Mouse (Mus musculus) heart, postnatal 36 days (tissue): ENCODE results near the gene Pitpnc1. TPM values are rescaled to one million over a fixed set of nuclear protein-coding genes. Genes with fewer than 3 reads are reported as not detected.
A peak's percentile ranks its signal among the peaks of the same experiment; 100 is the strongest.

Experiments
- DNase-seq, 2 experiments: peaks; one replicate each; pipeline ENCODE4 v3.0.0; 2021 to 2022
- intact Hi-C: fragments of 180-260 bp; cut with DNase I; formaldehyde crosslinking; loops from one replicate; pipeline ENCODE4 v1.15.1; 2025
- total RNA-seq, 2 experiments: library from RNA; stranded (reverse); gene quantifications; 2 replicates each; pipeline ENCODE4 v1.2.3; 2021

Gene Pitpnc1
- total RNA-seq, 2 experiments from 2014 or later = 60.7 to 68.4 TPM

- DNase-seq = no peak
- intact Hi-C loops = no loop called here
These were observed 23.8 kb downstream of the Pitpnc1 start for GRCm38 (mm10) chr11:107446650-107447049.

- intact Hi-C loops = no loop called here
These were observed 24.8 kb downstream of the Pitpnc1 start for GRCm38 (mm10) chr11:107445683-107446082.

DNA sequence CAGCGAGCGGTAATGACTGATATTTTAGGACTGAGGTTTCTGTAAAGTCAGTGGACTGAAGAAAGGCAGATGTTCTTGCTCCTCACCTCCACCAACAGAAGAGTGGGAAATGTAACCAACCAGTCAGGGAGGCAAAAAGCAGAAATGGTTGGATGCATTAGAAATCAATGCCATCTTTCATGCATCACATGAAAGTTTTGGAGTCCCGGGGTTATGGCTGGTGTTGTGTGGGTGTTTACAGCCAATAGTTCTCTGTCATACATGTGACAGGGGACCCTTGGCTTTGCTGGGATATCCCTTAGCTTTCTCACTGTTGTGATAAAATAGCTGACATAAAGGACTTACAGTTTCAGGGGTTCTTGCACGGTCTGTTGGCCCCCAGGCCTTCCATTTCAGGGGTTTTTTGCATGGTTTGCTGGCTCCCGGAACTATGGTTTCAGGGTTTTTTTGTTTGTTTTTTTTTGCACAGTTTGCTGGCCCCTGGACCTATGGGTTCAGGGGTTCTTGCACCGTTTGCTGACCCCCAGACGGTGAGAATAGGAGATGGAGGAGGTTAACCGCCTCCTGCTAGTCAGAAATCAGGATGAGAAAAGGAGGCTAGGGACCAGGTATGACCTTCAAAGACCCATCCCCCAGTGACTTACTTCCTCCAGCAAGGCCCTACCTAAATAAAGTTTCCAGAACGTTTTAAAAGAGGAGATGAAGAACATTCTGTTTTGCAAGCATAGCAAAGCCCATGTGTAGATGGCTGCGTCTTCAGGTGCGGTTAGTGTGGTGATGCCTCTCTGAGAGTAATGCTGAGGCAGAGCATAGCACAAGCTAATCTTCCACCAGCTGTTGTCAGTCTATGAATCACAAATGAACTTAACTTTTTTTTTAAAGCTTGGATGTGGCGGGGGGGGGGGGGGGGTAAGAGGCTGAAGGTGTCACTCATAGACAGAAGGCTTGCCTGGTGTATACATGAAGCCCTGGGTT is 27.1 kb downstream of the Pitpnc1 start:
- DNase-seq = no peak
- intact Hi-C loops = no loop called here

More at GRCm38 (mm10) chr11:107445683-107446082, 24.8 kb downstream of the Pitpnc1 start:
- no peak for DNase-seq

DNA sequence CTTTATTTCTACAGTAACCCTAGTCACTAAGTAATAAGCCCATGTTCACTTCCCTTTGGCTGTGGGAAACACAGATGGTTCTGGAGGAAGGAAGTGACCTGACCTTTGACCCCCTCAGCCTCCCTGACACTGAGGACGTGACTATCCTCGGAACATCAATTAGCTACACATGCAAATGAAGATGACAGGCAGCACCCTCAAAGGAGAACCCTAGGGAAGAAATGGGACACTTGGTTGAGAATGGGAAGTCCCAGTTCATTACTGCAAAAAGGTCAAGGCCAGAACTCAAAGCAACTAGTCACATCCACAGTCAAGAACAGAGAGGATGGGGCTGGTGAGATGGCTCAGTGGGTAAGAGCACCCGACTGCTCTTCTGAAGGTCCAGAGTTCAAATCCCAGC is 29.4 kb downstream of the Pitpnc1 start:
- DNase-seq = no peak
- intact Hi-C loops = no loop called here

DNA sequence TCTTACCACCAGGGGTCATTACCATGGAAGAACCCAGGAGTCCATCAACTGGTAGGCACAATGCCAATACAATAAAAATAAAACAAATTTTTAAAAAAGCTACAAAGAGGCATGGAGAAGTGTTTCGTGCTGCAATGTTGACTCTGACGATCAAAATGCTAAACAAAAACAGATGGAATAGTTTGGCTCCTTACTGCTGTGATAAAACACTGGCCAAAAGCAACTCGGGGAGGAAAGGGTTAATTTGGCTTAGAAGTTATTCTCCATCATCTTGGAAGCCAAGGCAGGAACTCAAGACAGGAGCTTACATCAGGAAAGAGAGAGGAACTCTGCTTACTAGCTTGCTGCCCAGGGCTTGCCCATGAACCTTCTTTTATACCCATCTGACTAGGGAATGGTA is 32.4 kb downstream of the Pitpnc1 start:
- intact Hi-C loops = no loop called here
- DNase-seq = no peak

DNA sequence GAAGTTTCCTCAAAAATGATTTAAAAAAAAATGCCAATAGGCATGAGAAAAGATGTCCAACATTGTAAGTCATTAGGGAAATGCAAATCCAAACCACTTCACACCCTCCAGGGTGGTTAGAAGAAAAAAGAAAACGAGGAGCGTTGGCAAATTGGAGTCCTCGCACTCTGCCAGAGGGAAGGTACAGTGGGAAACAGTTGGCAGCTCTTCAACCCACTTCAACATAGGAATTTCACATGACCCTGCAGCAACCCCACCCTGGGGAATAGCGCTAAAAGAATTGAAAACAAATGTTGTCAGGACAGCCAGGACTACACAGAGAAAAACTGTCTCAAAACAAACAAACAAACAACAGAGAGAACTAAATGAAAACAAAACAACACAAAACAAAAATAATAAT is 32.8 kb downstream of the Pitpnc1 start:
- DNase-seq = no peak
- intact Hi-C loops = no loop called here

GRCm38 (mm10) chr11:107435776-107436449 is 34.6 kb downstream of the Pitpnc1 start:
- DNase-seq = no peak
- intact Hi-C loops = no loop called here

GRCm38 (mm10) chr11:107431197-107431965 is 39.1 kb downstream of the Pitpnc1 start:
- no peak for DNase-seq
- intact Hi-C loops = no loop called here

DNA sequence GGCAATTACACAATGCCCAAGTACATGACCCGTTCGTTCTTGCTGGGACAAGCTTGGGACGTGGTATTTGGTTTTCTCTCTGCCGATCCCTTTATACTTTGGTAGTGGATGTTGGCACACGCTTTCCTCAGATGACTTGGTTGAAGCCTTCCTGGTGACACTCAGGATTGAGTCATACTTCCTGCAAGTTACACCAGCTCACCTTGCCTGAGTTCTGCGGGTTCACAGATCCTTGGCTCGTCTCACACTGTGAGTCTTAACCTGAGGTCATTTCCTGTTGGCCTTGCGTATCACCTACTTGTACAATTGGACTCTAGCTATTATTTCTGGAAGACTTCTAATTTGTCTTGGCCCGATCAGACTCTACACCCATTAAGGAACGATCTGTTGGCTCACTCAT is 42.5 kb downstream of the Pitpnc1 start:
- DNase-seq = no peak
- intact Hi-C loops = no loop called here

- intact Hi-C loops = no loop called here
- DNase-seq = no peak
These were observed 46.3 kb downstream of the Pitpnc1 start for GRCm38 (mm10) chr11:107424176-107424575.

DNA sequence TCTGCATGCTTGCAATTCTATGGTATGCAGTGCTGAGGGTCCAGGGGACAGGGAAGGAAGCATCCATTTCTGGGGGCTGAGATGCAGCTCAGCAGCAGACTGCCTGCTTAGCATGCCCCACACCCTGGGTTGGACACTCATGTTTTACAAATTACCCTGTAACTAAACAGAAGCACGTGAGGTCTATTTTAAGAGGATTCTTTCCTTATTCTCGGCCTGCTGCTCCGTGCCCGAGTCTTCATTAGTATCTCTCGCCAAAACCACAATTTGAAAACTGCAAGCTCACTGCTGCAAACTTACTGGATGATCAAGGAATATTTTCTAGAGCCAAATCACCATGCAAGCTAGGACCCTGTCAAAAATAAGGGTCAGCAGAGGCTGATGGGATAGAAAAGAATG is 48.1 kb downstream of the Pitpnc1 start:
- DNase-seq = no peak
- intact Hi-C loops = no loop called here

GRCm38 (mm10) chr11:107421751-107422355 is 48.6 kb downstream of the Pitpnc1 start:
- peak; percentile 32 to 41 for DNase-seq
- intact Hi-C loops = loop anchor here (2.0 kb wide), 1 partner anchor 43 kb away; no protein-coding TSS in a partner anchor

DNA sequence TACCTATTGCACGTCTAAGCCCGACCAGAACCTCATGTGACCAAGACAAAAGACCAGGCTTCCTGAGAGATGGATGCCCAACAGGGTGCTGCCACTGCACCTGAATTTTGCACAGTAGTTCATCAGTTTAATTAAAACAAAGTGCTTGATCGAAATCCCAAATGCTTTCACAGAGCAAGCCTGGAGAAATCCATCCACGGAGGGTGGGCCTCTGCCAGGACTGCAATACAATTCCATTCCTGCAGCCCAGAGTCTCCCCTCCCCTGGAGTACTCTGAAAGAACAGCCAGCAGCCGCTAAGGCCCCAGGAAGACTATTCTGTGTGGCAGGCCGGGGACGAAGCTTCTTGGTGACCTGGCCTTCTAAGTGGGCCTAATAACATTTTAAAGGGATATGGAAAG is 50.6 kb downstream of the Pitpnc1 start:
- no peak for DNase-seq
- intact Hi-C loops = loop anchor here (2.0 to 5.0 kb wide), 2 partner anchors 32 to 45 kb away; no protein-coding TSS in a partner anchor

DNA sequence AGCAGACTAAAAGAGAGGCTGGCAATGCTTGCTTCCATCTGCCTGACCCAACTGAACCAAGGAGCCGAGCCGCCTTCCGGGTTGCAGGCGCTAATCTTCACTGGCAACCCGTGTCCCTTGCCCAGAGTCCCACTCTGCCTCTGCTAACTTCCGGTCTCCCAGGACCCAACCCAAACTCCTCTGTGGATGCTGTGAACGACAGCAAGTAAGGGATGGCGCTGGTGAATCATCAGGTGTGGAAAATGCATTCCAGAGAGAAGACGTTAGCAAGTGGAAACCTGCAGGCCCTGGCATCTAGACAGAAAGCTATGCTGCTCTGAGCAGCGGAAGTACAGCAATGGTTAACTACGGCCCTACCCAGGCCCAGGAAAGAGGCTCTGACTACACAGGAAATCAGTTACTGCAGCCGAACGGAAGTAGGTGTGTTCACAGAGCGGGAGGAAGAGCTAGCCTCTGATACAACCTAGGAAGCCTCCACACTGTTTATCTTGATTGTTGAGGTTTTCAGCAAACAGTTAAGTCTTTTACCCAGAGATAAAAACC is 53.4 kb downstream of the Pitpnc1 start:
- intact Hi-C loops = loop anchor here (5.0 kb wide), 1 partner anchor 35 kb away; no protein-coding TSS in a partner anchor
- peak; percentile 41 to 52 for DNase-seq

DNA sequence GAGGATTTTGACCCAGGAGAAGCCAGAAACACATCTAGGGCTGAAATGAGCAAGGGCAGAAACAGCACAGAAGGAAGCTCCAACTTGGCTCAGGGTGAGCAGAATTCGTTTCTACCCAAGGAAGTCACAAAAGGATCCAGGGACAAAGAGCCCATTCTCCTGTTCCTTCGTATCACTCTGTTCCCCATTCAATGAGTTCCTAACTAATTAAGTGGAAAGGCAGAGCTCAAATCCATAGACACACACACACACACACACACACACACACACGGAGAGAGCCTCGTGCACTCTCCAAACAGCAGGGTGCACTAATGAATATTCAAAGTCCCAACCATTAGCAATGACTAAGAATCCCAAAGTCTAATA is 54.0 kb downstream of the Pitpnc1 start:
- DNase-seq = no peak
- intact Hi-C loops = loop anchor here (5.0 kb wide), 1 partner anchor 36 kb away; no protein-coding TSS in a partner anchor

- intact Hi-C loops = loop anchor here (5.0 kb wide), 1 partner anchor 36 kb away; no protein-coding TSS in a partner anchor
- DNase-seq = no peak
These were observed 54.5 kb downstream of the Pitpnc1 start for GRCm38 (mm10) chr11:107415901-107416560.

DNA sequence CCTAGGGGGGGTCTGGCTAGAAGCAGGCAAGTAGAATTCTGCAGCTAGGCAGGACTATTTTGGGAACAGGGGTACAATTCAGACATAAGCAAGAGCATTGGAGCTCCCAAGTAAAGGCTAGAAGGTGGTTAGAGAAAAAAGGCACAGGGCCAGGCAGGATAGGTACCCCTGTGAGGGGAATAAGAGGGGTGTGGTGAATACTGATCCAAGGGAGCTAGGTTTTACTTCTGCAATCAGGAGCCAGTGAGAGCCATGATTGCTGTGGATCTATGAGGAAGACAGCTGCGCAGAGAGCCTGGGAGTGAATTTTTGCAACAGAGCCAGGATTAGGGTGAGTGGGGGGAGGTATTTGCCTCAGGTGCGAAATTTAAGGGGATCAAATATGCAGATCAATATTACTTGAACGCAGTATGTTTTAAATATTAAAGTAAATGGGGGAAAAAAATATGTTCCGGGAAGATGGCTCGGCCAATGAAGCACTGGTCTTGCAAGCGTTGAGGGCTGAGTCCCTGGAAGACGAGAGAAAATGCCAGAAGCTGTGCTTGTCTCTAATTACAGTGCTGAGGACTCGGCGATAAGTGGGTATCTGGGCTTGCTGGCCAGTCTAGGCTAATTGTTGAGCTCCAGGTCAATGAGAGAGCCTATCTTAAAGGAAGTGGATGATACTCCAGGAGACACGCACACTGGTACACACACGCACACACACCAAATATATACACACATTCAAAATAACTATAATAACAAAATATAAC is 55.3 kb downstream of the Pitpnc1 start:
- no peak for DNase-seq
- intact Hi-C loops = loop anchor here (5.0 kb wide), 1 partner anchor 37 kb away; no protein-coding TSS in a partner anchor

DNA sequence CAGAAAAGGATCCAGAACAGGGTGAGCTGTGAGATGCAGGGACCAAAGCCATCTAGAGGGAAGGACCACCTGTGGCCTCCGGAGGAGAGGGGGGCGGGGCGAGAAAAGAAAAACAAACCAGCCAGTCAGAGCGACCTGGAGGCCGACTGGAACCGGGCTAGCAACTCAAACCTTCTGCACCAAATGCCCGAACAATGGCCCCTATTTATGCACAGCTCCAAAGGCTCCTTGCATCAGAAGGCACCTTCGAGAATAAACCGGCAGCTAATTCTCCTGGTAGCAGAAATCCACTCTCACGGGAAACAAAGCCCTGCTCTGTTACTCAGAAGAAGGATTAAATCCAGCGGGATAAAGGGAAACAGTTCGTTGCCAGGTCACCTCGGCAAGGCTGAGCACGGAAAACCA is 57.2 kb downstream of the Pitpnc1 start:
- intact Hi-C loops = no loop called here
- DNase-seq = no peak

DNA sequence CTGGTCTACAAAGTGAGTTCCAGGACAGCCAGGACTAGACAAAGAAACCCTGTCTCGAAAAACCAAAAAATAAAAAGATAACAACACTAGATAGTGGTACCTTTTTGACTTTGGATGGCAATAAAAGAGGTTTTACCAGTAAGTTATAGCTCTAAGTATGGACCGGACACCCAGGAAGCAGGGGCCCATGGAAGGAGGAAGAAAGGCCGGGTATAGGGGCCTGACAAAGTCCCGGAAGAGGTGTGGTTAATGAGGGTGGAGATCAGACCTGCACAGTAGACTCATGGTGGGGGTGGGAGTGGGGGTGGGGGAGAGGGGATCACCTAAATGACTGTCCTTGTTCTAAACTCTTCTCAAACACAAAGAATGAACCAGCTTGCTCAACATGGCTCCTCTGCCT is 58.4 kb downstream of the Pitpnc1 start:
- no peak for DNase-seq
- intact Hi-C loops = no loop called here
